Mouse (Mus musculus): Measurements from ENCODE around the gene Olfr1279. TPM values are rescaled to one million over a fixed set of nuclear protein-coding genes. Genes with fewer than 3 reads are reported as not detected.

Gene Olfr1279
- polyA plus RNA-seq, 1 experiment: 0.16 TPM

DNA sequence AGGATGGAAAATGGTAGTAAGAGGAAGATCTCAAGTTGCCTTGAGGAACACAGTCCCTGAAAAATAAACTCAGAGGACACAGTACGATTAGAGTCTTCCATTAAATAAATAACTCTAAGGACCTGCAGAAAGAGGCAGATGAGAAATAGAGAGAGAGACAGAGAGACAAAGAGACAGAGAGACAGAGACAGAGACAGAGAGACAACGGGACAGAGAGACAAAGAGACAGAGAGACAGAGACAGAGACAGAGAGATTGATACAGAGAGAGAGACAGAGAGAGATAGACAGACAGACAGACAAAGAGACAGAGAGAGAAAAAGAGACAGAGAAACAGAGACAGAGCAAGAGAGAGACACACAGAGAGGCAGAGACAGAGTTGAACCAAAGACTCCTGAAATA, 35.5 kb downstream of the Olfr1279 start, which contains the start of gene Olfr1282:
Olfr1282 (minus strand) TSS at position 101 of the 400 bp plus-strand sequence.
- Histone ChIP-seq H3K27ac (ENCODE audit: control insufficient read depth, insufficient read depth, low read depth, low read length) (no peak within 1 kb of the TSS), H3K27me3 (ENCODE audit: control insufficient read depth, insufficient read depth, low read length) (no peaks in the 10 kb centered on the region), H3K4me3 (ENCODE audit: control insufficient read depth, low read depth, low read length) (no peak within 1 kb of the TSS), H3K36me3 (ENCODE audit: control insufficient read depth, insufficient read depth, low read length) (no peaks in the 10 kb centered on the region), H3K4me1 (ENCODE audit: control insufficient read depth, insufficient read depth, low read length) (no peaks in the 10 kb centered on the region)
- TF ChIP-seq CTCF (IDR thresholded peaks at IDR 0.05; ENCODE audit: control insufficient read depth, insufficient read depth, insufficient replicate concordance, low read depth, low read length) (no peak), POLR2A (IDR thresholded peaks at IDR 0.05; ENCODE audit: control insufficient read depth, low read depth, low read length) (no peak)

Other genes with a start within 250 kb of the Olfr1279 start
- gene Gm13941, start 194.7 kb upstream of the Olfr1279 start, polyA plus RNA-seq (2012; rRNA removed): 5.6 and 8.2 TPM in 2 replicates
- 3.9 and 5.1 TPM in 2 replicates for gene Gm15130, start 147.7 kb upstream of the Olfr1279 start, polyA plus RNA-seq (2012; rRNA removed)
- gene 4930430A15Rik, start 71.0 kb upstream of the Olfr1279 start, polyA plus RNA-seq (2012; rRNA removed): 10.1 and 17.1 TPM in 2 replicates
- gene Olfr1275, start 65.3 kb upstream of the Olfr1279 start, polyA plus RNA-seq (2012; rRNA removed): 0.23 TPM in 1 of 2 replicates, not detected in the other
- not detected in 2 replicates for gene Olfr1276, start 46.1 kb upstream of the Olfr1279 start, polyA plus RNA-seq (2012; rRNA removed)
- gene Olfr1277, start 26.5 kb upstream of the Olfr1279 start, polyA plus RNA-seq (2012; rRNA removed): 0.04 TPM in 1 of 2 replicates, not detected in the other
- gene Olfr1278, start 10.5 kb upstream of the Olfr1279 start, polyA plus RNA-seq (2012; rRNA removed): not detected in 2 replicates
- 1.0 and 1.2 TPM in 2 replicates for gene Olfr1280, start 13.4 kb downstream of the Olfr1279 start, polyA plus RNA-seq (2012; rRNA removed)
- gene Olfr1281, start 25.9 kb downstream of the Olfr1279 start, polyA plus RNA-seq (2012; rRNA removed): 0.06 and 0.19 TPM in 2 replicates
- not detected in 2 replicates for gene Olfr1282, start 35.4 kb downstream of the Olfr1279 start, polyA plus RNA-seq (2012; rRNA removed)
- not detected in 2 replicates for gene Olfr1283, start 66.2 kb downstream of the Olfr1279 start, polyA plus RNA-seq (2012; rRNA removed)
- not detected in 2 replicates for gene Olfr1284, start 74.9 kb downstream of the Olfr1279 start, polyA plus RNA-seq (2012; rRNA removed)
- not detected in 2 replicates for gene Olfr1286, start 122.5 kb downstream of the Olfr1279 start, polyA plus RNA-seq (2012; rRNA removed)
- gene Olfr1287, start 148.5 kb downstream of the Olfr1279 start, polyA plus RNA-seq (2012; rRNA removed): not detected in 2 replicates
- gene Olfr1288, start 173.5 kb downstream of the Olfr1279 start, polyA plus RNA-seq (2012; rRNA removed): not detected in 2 replicates
- gene Olfr1289, start 180.2 kb downstream of the Olfr1279 start, polyA plus RNA-seq (2012; rRNA removed): 0.07 TPM in 1 of 2 replicates, not detected in the other
- gene Olfr1290, start 193.2 kb downstream of the Olfr1279 start, polyA plus RNA-seq (2012; rRNA removed): not detected in 2 replicates
- not detected in 2 replicates for gene Olfr1291-ps1, start 196.5 kb downstream of the Olfr1279 start, polyA plus RNA-seq (2012; rRNA removed)
- not detected in 2 replicates for gene Olfr1293-ps, start 224.6 kb downstream of the Olfr1279 start, polyA plus RNA-seq (2012; rRNA removed)
- gene Olfr1294, start 239.7 kb downstream of the Olfr1279 start, polyA plus RNA-seq (2012; rRNA removed): not detected in 2 replicates